Mouse (Mus musculus): Measurements from ENCODE around the gene Tbc1d7. TPM values are rescaled to one million over a fixed set of nuclear protein-coding genes. Genes with fewer than 3 reads are reported as not detected.

Gene Tbc1d7
- polyA plus RNA-seq (2014; fragmentation: Illumina TruSeq; extraction: RNeasy Lipid Tissue Mini Kit (QIAGEN cat#74804)), result 7.4 TPM

GRCm38 (mm10) chr13:43171020-43171710, at the start of gene Tbc1d7:
TSS of gene Tbc1d7 (minus strand) at chr13:43171501.

Other genes starting within 250 kb of the Tbc1d7 start
- gene Gfod1, start 132.7 kb upstream of the Tbc1d7 start, polyA plus RNA-seq (2014; fragmentation: Illumina TruSeq; extraction: RNeasy Lipid Tissue Mini Kit (QIAGEN cat#74804)), result 2.5 TPM
- gene Sirt5, start 194.0 kb upstream of the Tbc1d7 start, polyA plus RNA-seq (2014; fragmentation: Illumina TruSeq; extraction: RNeasy Lipid Tissue Mini Kit (QIAGEN cat#74804)), result 7.5 TPM
- gene Nol7, start 226.9 kb upstream of the Tbc1d7 start, polyA plus RNA-seq (2014; fragmentation: Illumina TruSeq; extraction: RNeasy Lipid Tissue Mini Kit (QIAGEN cat#74804)), result 338 TPM